Mouse (Mus musculus) midbrain, embryonic 15.5 days (tissue): Measurements from ENCODE around the gene Smim23. TPM values are rescaled to one million over a fixed set of nuclear protein-coding genes. Genes with fewer than 3 reads are reported as not detected.

Experiments used
- ATAC-seq: fragments of 200-750 bp; cut with Nextera tagmentation; replicated peaks from 2 replicates; pipeline ENCODE4 v1.8.0; 2017; ENCODE audit warnings: moderate TSS enrichment
- H3K27ac ChIP-seq: fragments of 300-500 bp; sonication (generic); 2 replicates; pipeline ENCODE4 v1.5.1; 2015; ENCODE audit warnings: mild to moderate bottlenecking, inconsistent platforms
- H3K27me3 ChIP-seq: fragments of 300-500 bp; sonication (generic); replicated peaks from 2 replicates; pipeline ENCODE4 v1.6.1; 2015; ENCODE audit warnings: inconsistent platforms
- H3K36me3 ChIP-seq: fragments of 300-500 bp; sonication (generic); replicated peaks from 2 replicates; pipeline ENCODE4 v1.6.1; 2015; ENCODE audit warnings: inconsistent platforms
- H3K4me1 ChIP-seq: fragments of 300-500 bp; sonication (generic); 2 replicates; pipeline ENCODE4 v1.6.1; 2015; ENCODE audit warnings: inconsistent platforms
- H3K4me2 ChIP-seq: fragments of 300-500 bp; sonication (generic); 2 replicates; pipeline ENCODE4 v1.6.1; 2015; ENCODE audit warnings: inconsistent platforms, mild to moderate bottlenecking, moderate library complexity
- H3K4me3 ChIP-seq: fragments of 300-500 bp; sonication (generic); 2 replicates; pipeline ENCODE4 v1.5.1; 2015; ENCODE audit warnings: mild to moderate bottlenecking, inconsistent platforms
- H3K9ac ChIP-seq: fragments of 300-500 bp; sonication (generic); 2 replicates; pipeline ENCODE4 v1.6.1; 2015; ENCODE audit warnings: mild to moderate bottlenecking, inconsistent platforms
- H3K9me3 ChIP-seq: fragments of 300-500 bp; sonication (generic); 2 replicates; pipeline ENCODE4 v1.6.1; 2016; ENCODE audit warnings: inconsistent platforms
- WGBS: fragments of 180-500 bp; shearing (Covaris S2); methylation state at CpG from one replicate; pipeline ENCODE4 v1.1.7; 2015; ENCODE audit warnings: mixed read lengths; 5-methylcytosine and 5-hydroxymethylcytosine counted together
- polyA plus RNA-seq: library from polyadenylated mRNA; unstranded; fragments of >200 nt; fragmentation: Nextera tagmentation; extraction: Ambion mirVana; gene quantifications from 2 replicates; pipeline ENCODE4 v1.2.1, GENCODE M21; 2015

Gene Smim23
- polyA plus RNA-seq: not detected in 2 replicates

DNA sequence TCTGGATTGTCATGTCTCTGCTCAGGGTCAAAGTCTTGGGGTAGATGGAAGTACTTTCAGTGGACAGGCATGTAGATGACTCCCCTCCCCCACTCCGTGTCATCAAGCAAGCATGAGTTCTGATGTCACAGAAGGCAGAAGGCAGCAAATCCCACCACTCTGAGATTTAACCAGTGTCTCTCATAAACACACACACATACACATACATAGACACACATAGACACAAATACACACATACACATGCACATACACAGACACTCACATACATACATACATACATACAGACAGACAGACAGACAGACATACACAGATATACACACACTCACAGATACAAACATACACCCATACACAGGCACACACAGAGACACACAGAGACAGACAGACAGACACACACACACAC, at the start of gene Smim23:
Gene Smim23 (minus strand): TSS at position 101 of the 400 bp plus-strand sequence.
- ATAC-seq: no peak
- Histone ChIP-seq H3K4me2 (no peak within 1 kb of the TSS), H3K27me3 (no peaks in the 10 kb centered on the region), H3K4me1 (no peaks in the 10 kb centered on the region), H3K4me3 (no peak within 1 kb of the TSS), H3K9me3 (no peaks in the 10 kb centered on the region), H3K9ac (no peak within 1 kb of the TSS), H3K36me3 (no peaks in the 10 kb centered on the region), H3K27ac (no peak within 1 kb of the TSS)
- WGBS: 85% methylated on average over 1 of the region's 1 CpGs

DNA sequence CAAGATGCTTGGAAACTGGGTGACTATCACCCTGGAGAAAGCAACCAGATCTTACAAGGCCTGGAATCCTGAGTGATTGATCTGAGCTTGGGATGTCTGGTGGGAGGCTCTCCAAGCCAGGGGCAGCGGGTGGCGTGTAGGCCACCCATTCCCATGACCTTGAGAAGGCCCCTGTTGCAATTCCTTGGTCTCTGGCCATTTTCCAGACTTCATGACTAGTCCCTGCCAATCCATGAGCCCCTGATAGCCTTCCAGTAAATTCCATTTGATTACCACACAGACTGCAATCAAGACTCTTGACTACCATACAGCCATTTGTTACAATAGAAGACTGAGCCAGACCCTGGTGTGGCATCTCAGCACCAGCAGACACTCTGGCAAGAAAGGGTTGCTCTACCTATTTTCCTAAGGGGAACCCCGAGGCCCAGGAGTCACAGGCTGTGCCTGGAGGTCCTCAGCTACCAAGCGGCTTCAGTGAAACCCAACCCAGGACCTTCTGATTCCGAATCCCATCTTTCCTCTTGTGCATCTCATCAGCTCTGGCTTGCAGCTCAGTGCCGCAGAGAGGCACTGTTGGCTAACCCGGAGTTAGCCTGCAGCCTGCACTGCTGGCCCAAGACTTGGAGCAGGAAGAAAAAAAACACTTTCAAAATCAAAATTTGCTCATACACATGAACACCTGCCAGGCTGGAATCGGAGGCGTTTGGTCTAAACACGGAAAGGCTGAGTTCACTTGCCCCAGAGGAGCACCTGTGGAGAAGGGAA, 44.4 kb upstream of the Smim23 start:
- Histone ChIP-seq H3K9me3 (no peaks in the 10 kb centered on the region), H3K27ac (no peak overlapping the region), H3K4me1 (no peaks in the 10 kb centered on the region), H3K9ac (no peak overlapping the region), H3K36me3 (no peaks in the 10 kb centered on the region), H3K27me3 (no peaks in the 10 kb centered on the region), H3K4me2 (no peak overlapping the region), H3K4me3 (no peak overlapping the region)
- no peak for ATAC-seq
- WGBS: 85% methylated on average over 10 of the region's 10 CpGs

DNA sequence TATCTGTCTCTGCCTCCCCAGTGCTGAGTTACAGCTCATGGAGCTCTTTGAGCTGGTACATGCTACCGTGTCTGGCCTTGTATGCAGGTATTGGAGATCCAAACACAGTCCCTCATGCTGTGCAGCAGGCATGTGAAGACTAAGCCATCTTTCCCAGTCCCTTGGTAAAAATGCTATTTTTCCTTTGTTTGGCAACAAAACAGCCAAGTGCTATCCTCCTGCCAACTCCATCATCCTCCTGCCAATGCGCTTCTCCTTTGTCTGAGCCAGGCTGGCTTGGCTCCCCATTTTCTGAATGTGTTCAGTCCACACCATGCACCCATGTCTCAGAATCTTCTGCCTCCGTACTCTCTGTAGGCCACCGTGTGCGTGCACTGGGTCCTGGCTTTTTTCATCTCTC, 40.2 kb upstream of the Smim23 start:
- H3K36me3 ChIP-seq: no peaks in the 10 kb centered on the region
- no peaks in the 10 kb centered on the region for H3K4me1 ChIP-seq
- 80% methylated on average over 5 of the region's 5 CpGs for WGBS
- no peaks in the 10 kb centered on the region for H3K27me3 ChIP-seq
- H3K9ac ChIP-seq: no peak overlapping the region
- no peak overlapping the region for H3K27ac ChIP-seq
- H3K9me3 ChIP-seq: no peaks in the 10 kb centered on the region
- no peak for ATAC-seq
- H3K4me3 ChIP-seq: no peak overlapping the region
- H3K4me2 ChIP-seq: no peak overlapping the region

DNA sequence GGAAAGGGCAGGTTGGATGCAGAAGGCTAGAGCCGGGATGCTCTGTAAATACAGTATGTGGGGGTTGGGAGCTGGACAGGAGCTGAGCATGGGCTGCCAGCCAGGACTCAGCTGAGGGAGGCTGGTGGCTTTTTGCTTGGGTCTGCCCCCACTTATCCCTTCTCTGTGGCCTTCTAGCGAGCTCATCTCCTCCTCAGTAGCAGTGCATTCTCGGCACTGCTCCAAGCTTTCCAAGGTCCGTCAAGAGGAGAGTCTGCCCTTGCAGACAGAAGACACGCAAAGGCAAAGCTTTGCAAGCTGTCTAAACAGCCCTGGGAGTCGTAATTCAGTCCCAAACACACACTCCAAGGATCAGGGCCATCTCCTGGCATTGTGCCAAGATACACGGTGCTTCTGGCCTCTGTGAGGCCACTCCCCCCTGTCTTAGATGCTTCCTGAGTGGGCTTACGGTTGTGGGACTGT, 33.0 kb upstream of the Smim23 start:
- no peaks in the 10 kb centered on the region for H3K27me3 ChIP-seq
- H3K27ac ChIP-seq: no peak overlapping the region
- H3K4me1 ChIP-seq: peaks cover 4% of the 10 kb centered on the region
- 0 out of 2 replicates have a peak, but pooled peaks have one; percentile 24 for ATAC-seq
- 42% methylated on average over 8 of the region's 8 CpGs for WGBS
- H3K4me2 ChIP-seq: no peak overlapping the region
- no peaks in the 10 kb centered on the region for H3K36me3 ChIP-seq
- no peak overlapping the region for H3K9ac ChIP-seq
- no peaks in the 10 kb centered on the region for H3K9me3 ChIP-seq
- no peak overlapping the region for H3K4me3 ChIP-seq

DNA sequence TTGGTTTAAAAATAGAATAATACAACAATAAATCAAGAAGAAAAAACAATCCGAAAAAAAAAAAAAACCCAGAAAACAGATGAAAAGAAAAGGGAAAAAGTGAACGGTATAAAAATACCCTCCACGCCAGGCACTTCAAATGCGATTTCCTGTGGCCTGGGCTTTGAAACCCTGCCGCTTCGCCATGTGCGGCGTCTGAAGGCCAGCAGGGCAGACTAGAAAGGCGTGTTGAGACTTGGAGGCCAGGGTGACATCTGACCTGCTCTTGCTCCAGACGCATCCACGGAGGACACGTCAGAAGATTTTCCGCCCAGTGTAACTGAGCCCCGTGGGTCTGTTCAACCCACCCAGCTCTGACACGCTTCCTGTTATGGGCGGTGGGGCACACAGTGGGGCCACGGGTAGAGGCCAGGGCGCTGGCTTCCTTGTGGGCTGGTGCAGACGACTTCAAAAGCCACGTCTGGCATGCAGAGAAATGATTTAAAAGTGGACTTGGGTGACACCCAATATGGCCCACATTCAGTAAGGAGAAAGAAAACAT, 22.3 kb upstream of the Smim23 start:
- no peak overlapping the region for H3K9ac ChIP-seq
- WGBS: 78% methylated on average over 20 of the region's 20 CpGs
- no peak overlapping the region for H3K4me3 ChIP-seq
- H3K9me3 ChIP-seq: no peaks in the 10 kb centered on the region
- H3K4me2 ChIP-seq: no peak overlapping the region
- no peaks in the 10 kb centered on the region for H3K36me3 ChIP-seq
- ATAC-seq: no peak
- no peak overlapping the region for H3K27ac ChIP-seq
- H3K27me3 ChIP-seq: no peaks in the 10 kb centered on the region
- H3K4me1 ChIP-seq: no peaks in the 10 kb centered on the region

DNA sequence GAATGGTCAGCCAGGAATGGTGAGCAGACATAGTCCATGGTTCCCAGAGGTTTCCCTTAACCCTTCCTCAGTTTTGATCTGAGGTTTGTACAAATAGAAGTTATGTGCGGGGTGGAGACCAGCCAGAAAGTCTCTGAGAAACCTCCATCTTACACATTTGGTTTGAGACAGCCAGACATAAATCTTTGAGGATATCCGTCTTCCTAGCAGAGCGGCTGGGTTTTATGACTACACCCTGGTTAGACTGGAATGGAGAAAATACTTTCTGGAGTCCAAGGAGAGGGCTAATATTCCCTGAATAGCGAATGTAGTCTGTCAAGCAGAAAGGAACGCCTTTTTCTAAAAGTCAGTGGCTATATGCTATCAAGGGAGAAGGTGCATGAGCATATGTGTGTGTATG, 16.8 kb upstream of the Smim23 start:
- Histone ChIP-seq H3K27me3 (no peaks in the 10 kb centered on the region), H3K4me1 (no peaks in the 10 kb centered on the region), H3K4me3 (no peak overlapping the region), H3K9me3 (no peaks in the 10 kb centered on the region), H3K36me3 (no peaks in the 10 kb centered on the region), H3K4me2 (no peak overlapping the region), H3K27ac (no peak overlapping the region), H3K9ac (no peak overlapping the region)
- WGBS: 89% methylated on average over 5 of the region's 5 CpGs
- no peak for ATAC-seq

DNA sequence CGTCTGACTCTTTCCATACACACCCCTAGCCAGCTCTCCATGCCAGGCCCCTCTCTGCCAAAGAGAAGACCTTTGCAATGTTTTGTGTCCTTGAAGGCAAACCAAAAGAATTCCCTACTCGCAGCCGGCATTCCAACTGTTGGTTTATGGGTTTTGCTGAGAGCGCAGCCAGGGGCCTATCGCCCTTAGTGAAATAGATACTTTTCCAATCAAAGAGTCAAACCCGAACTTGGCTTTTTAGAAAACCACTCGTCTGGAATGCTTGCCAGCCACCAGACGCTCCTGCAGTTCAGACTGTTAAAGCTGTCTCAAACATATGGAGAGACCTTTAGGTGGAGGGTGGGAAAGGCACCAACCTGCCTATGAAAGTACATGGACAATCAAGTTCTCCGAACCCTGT, 15.9 kb upstream of the Smim23 start:
- Histone ChIP-seq H3K27ac (no peak overlapping the region), H3K27me3 (no peaks in the 10 kb centered on the region), H3K4me1 (no peaks in the 10 kb centered on the region), H3K9ac (no peak overlapping the region), H3K36me3 (no peaks in the 10 kb centered on the region), H3K4me2 (no peak overlapping the region), H3K4me3 (no peak overlapping the region), H3K9me3 (no peaks in the 10 kb centered on the region)
- no peak for ATAC-seq
- 85% methylated on average over 9 of the region's 9 CpGs for WGBS

DNA sequence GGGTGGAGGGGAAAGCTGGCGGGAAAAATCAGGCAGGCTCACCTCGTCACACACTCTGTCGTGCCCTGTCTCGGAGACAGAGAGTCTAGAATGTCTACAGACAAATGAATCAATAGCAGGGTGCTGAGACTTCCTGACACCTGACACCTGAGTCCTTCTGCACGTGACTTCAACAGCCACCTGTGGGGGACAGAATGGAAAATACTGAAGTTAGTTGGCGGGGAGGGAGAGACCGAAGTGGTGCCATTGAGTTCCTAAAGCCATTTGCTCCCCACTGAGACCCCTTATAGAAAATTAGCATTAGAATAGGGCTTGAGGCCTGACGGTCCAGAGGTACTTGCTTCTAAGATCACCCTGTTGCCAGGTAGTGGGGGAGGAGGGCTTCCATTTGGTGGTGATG, 10.6 kb upstream of the Smim23 start:
- no peaks in the 10 kb centered on the region for H3K4me1 ChIP-seq
- 15% methylated on average over 8 of the region's 8 CpGs for WGBS
- ATAC-seq: no peak
- no peak overlapping the region for H3K27ac ChIP-seq
- no peaks in the 10 kb centered on the region for H3K27me3 ChIP-seq
- no peaks in the 10 kb centered on the region for H3K36me3 ChIP-seq
- H3K4me3 ChIP-seq: no peak overlapping the region
- H3K9me3 ChIP-seq: no peaks in the 10 kb centered on the region
- no peak overlapping the region for H3K4me2 ChIP-seq
- H3K9ac ChIP-seq: no peak overlapping the region

DNA sequence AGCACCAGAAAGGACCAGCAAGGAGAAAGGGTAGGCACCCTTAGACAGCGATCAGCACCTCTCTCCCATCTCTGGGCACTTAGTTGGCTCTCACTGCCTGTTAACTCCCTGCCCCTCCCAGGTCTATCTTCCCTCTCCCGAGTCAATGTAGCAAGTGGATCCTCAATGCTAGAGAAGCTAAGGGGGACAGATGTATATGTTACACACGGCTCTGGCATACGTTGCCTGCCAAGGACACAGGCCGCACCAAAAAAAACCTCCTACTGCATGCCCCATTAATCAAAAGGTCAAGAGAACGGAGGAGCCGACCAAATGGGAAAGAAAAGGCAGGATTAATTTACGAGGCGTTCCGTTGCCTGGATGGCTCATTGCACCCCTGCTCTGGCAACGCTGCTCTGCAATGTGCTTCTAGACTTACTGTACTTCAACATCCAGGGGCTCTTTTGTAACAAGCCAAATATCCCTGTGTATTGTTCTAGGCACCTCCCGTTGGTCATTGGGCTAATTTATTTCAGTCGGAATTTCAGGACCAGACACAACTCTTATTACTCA, 10.0 kb upstream of the Smim23 start:
- no peak for ATAC-seq
- Histone ChIP-seq H3K9me3 (no peaks in the 10 kb centered on the region), H3K4me1 (no peaks in the 10 kb centered on the region)

DNA sequence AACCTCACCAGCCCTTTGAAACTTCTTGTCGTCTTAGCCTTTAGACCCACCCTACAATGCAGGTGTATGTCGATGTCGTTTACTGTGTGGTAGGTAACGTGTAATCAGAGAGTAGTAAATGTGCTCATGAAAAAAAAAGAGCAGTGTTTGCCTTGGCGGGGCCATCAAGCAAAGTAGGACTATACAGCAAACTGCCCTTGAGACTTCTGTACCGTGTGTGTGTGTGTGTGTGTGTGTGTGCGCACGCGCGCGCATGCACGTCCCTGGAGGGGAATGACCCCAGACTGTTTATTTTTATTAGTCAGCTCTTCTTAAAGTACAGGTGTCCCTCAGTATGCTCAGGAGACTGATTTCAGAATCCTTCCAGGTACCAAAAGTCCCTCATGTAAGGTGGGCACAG, 6.8 kb downstream of the Smim23 start:
- H3K9ac ChIP-seq: no peak overlapping the region
- no peaks in the 10 kb centered on the region for H3K4me1 ChIP-seq
- no peak overlapping the region for H3K4me3 ChIP-seq
- no peaks in the 10 kb centered on the region for H3K36me3 ChIP-seq
- no peaks in the 10 kb centered on the region for H3K27me3 ChIP-seq
- 93% methylated on average over 12 of the region's 12 CpGs for WGBS
- H3K27ac ChIP-seq: no peak overlapping the region
- ATAC-seq: no peak
- no peak overlapping the region for H3K4me2 ChIP-seq
- no peaks in the 10 kb centered on the region for H3K9me3 ChIP-seq

More for the DNA sequence above, 10.0 kb upstream of the Smim23 start:
- Histone ChIP-seq H3K4me2 (no peak overlapping the region), H3K27me3 (no peaks in the 10 kb centered on the region), H3K9ac (no peak overlapping the region), H3K36me3 (no peaks in the 10 kb centered on the region), H3K27ac (no peak overlapping the region), H3K4me3 (no peak overlapping the region)
- WGBS: 40% methylated on average over 13 of the region's 13 CpGs

DNA sequence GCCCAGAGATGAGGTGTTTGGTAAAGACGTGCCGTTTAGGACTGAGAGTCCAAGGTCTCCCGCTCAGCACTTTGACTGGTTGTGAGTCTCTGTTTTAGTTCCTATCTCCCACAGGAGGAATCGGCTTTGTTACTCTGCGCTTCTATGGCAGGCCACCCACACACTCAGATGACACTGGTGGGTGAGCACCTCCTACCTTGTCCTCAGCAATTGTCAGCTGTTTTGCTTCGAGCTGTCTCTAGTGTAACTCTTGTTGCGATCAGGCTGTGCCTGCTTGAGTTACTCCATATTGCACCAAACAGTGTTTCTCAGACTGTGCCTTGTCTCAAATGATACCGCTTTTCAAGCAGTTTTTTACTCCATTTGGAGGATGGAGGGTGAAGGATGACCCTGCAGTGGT, 10.1 kb downstream of the Smim23 start:
- ATAC-seq: no peak
- no peak overlapping the region for H3K27ac ChIP-seq
- no peak overlapping the region for H3K9ac ChIP-seq
- 88% methylated on average over 8 of the region's 8 CpGs for WGBS
- no peaks in the 10 kb centered on the region for H3K27me3 ChIP-seq
- no peak overlapping the region for H3K4me2 ChIP-seq
- no peak overlapping the region for H3K4me3 ChIP-seq
- H3K36me3 ChIP-seq: no peaks in the 10 kb centered on the region
- H3K9me3 ChIP-seq: no peaks in the 10 kb centered on the region
- H3K4me1 ChIP-seq: no peaks in the 10 kb centered on the region

DNA sequence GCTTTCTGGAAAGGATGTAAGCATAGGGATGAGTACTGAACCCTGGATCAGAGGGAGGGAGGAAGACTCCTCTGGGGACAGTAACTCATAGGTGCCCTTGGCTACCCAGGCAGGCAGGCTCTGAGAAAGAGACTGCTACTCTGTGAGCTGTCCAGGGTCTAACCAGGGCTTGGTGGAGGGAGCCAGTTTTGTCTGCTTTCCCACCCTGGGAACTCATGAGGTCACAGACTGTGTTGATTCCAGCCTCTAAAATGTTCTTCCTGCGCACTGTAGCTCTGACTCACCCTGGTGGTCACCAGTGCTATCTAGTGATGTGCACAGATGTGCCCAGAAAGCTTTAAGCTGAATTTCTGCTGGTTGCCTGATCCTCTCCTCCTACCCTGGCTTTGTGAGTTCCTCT, 15.3 kb downstream of the Smim23 start:
- Histone ChIP-seq H3K9ac (no peak overlapping the region), H3K27ac (no peak overlapping the region), H3K4me1 (no peaks in the 10 kb centered on the region), H3K36me3 (no peaks in the 10 kb centered on the region), H3K27me3 (no peaks in the 10 kb centered on the region), H3K4me3 (no peak overlapping the region), H3K4me2 (no peak overlapping the region), H3K9me3 (no peaks in the 10 kb centered on the region)
- no peak for ATAC-seq
- WGBS: 96% methylated on average over 1 of the region's 1 CpGs

DNA sequence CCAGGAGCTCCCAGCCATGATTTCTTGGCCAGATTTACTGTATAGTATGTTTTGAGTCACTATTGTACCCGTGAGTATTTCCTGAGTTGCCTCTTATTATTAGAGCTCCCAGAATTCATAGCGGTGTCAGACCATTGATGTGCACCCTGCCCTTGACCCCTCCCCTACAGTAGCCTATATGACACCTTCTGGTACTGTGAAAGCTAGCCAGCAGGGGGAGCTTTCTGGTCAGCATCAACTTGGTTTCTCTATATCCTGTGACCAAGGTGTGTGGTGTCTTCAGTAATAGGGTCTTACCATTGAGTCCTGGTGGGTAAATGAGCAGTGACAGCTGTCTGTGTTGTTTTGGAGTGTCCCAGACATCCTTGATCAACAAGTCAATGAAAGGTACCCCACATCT, 18.4 kb downstream of the Smim23 start:
- Histone ChIP-seq H3K27me3 (no peaks in the 10 kb centered on the region), H3K4me3 (no peak overlapping the region), H3K4me2 (no peak overlapping the region), H3K27ac (no peak overlapping the region), H3K36me3 (no peaks in the 10 kb centered on the region), H3K9me3 (no peaks in the 10 kb centered on the region), H3K9ac (no peak overlapping the region), H3K4me1 (no peaks in the 10 kb centered on the region)
- WGBS: 25% methylated on average over 2 of the region's 2 CpGs
- no peak for ATAC-seq
